Mouse (Mus musculus) kidney, adult 2 months (tissue): ENCODE data around the gene Crlf1.

ENCODE experiments used
- CTCF ChIP-seq: fragments of 200-500 bp; conservative IDR thresholded peaks from 2 replicates; pipeline ENCODE4 v1.5.1; 2011; ENCODE audit warnings: low read depth, mild to moderate bottlenecking, control low read depth, low read length, moderate library complexity, mixed read lengths; ENCODE audit not compliant: insufficient read depth, insufficient read length
- POLR2A ChIP-seq: fragments of 200-500 bp; IDR thresholded peaks from one replicate; pipeline ENCODE4 v1.6.1; 2011; ENCODE audit warnings: low read depth, low read length, control low read depth

GRCm38 (mm10) chr8:70477269-70477982 lies 15.5 kb upstream of the Crlf1 start:
- no peak for TF ChIP-seq CTCF
- TF ChIP-seq POLR2A: no peak
